Mouse (Mus musculus) midbrain, embryonic 13.5 days (tissue): ENCODE results near the gene Ush2a. TPM values are rescaled to one million over a fixed set of nuclear protein-coding genes. Genes with fewer than 3 reads are reported as not detected.

Source experiments
- ATAC-seq: fragments of 200-750 bp; cut with Nextera tagmentation; 2 replicates; pipeline ENCODE4 v1.8.0; 2017; ENCODE audit warnings: mild to moderate bottlenecking, moderate TSS enrichment, moderate library complexity
- H3K27ac ChIP-seq: fragments of 300-500 bp; sonication (generic); 2 replicates; pipeline ENCODE4 v1.5.1; 2015; ENCODE audit warnings: inconsistent platforms, mild to moderate bottlenecking, moderate library complexity
- H3K27me3 ChIP-seq: fragments of 300-500 bp; sonication (generic); 2 replicates; pipeline ENCODE4 v1.6.1; 2015; ENCODE audit warnings: mild to moderate bottlenecking, inconsistent platforms
- H3K36me3 ChIP-seq: fragments of 300-500 bp; sonication (generic); 2 replicates; pipeline ENCODE4 v1.6.1; 2015; ENCODE audit warnings: mild to moderate bottlenecking, inconsistent platforms
- H3K4me1 ChIP-seq: fragments of 300-500 bp; sonication (generic); replicated peaks from 2 replicates; pipeline ENCODE4 v1.6.1; 2015; ENCODE audit warnings: inconsistent platforms
- H3K4me2 ChIP-seq: fragments of 300-500 bp; sonication (generic); replicated peaks from 2 replicates; pipeline ENCODE4 v1.6.1; 2015; ENCODE audit warnings: moderate library complexity, mild to moderate bottlenecking, inconsistent platforms
- H3K4me3 ChIP-seq: fragments of 300-500 bp; sonication (generic); replicated peaks from 2 replicates; pipeline ENCODE4 v1.5.1; 2015; ENCODE audit warnings: mild to moderate bottlenecking, inconsistent platforms
- H3K9ac ChIP-seq: fragments of 300-500 bp; sonication (generic); replicated peaks from 2 replicates; pipeline ENCODE4 v1.6.1; 2015; ENCODE audit warnings: mild to moderate bottlenecking, inconsistent platforms
- H3K9me3 ChIP-seq: fragments of 300-500 bp; sonication (generic); 2 replicates; pipeline ENCODE4 v1.6.1; 2016; ENCODE audit warnings: mild to moderate bottlenecking, inconsistent platforms
- WGBS: fragments of 180-500 bp; shearing (Covaris S2); methylation state at CpG from one replicate; pipeline ENCODE4 v1.1.7; 2015; 5-methylcytosine and 5-hydroxymethylcytosine counted together
- polyA plus RNA-seq: library from polyadenylated mRNA; unstranded; fragments of >200 nt; fragmentation: Nextera tagmentation; extraction: Ambion mirVana; gene quantifications from 2 replicates; pipeline ENCODE4 v1.2.1, GENCODE M21; 2015

Ush2a gene
- polyA plus RNA-seq, 1 experiment from 2014 or later, result 0.13 TPM

DNA sequence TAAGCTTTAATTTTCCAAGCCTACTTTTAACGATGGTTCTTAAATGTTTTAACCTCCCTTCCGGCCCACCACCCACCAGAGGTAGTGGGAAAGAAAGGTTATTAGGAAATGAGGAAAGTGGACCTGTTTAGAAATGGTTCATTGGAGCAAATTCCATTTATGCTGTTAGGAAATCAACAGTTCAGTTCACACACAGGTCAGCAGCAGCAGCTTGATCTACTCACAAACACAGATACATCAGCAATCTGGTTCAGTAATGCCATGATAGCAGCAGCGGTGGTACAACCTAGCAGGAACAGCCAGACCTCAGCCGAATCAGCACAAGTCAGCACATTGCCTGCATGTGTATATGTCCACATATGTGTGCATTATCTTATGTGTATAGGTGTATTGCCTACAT lies 748.8 kb downstream of the Ush2a start:
- Histone ChIP-seq H3K9me3 (no peaks in the 10 kb centered on the region), H3K4me3 (no peak overlapping the region), H3K4me1 (peaks cover 28% of the 10 kb centered on the region), H3K27me3 (peaks cover 18% of the 10 kb centered on the region; the same call in 1 of the 2 replicates), H3K9ac (no peak overlapping the region), H3K27ac (no peak overlapping the region), H3K36me3 (no peaks in the 10 kb centered on the region), H3K4me2 (no peak overlapping the region)
- ATAC-seq, result no peak
- 90% methylated on average over 4 of the region's 4 CpGs for WGBS

DNA sequence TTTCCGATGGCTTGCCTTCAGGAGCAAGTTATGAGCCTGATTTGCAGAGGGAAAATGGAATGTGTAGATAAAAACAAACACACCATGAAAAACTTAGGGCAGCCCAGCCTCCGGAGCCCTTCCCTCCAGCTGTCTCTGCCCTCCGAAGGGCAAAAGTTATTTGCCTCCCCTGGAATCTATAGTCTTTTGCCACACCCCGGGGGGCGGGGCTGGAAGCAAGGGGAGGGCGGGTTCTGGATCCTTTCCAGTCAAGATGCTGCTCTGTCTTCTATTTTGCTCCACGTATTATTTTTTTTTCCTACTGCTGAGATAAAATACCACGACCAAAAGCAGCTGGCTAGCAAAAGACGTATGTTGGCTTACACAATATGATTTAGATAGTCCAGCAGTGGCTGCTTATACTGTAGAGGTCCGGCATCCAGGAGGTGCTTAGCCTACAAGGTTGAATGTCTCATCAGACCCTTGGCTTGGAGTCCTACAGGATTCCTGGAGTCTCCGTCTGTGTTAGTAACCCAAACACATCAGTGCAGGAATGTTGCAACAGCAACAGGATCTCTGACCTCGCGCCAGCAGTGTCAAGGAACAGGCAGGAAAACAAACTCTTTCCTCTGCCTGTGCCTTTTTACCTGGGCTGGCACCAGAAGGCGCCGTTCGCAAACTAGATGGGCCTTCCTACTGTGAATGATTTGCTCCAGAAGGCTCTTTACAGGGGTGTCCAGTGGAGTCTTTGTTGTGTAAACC lies 751.2 kb downstream of the Ush2a start:
- peak overlapping the region; percentile 14 for H3K4me2 ChIP-seq
- H3K4me3 ChIP-seq, result no peak overlapping the region
- no peaks in the 10 kb centered on the region for H3K36me3 ChIP-seq
- H3K9ac ChIP-seq, result no peak overlapping the region
- no peaks in the 10 kb centered on the region for H3K9me3 ChIP-seq
- 11% methylated on average over 16 of the region's 16 CpGs for WGBS
- no peak overlapping the region for H3K27ac ChIP-seq
- no peak for ATAC-seq
- peaks cover 13% of the 10 kb centered on the region; the same call in 1 of the 2 replicates for H3K4me1 ChIP-seq
- peaks cover 18% of the 10 kb centered on the region; the same call in 1 of the 2 replicates for H3K27me3 ChIP-seq

DNA sequence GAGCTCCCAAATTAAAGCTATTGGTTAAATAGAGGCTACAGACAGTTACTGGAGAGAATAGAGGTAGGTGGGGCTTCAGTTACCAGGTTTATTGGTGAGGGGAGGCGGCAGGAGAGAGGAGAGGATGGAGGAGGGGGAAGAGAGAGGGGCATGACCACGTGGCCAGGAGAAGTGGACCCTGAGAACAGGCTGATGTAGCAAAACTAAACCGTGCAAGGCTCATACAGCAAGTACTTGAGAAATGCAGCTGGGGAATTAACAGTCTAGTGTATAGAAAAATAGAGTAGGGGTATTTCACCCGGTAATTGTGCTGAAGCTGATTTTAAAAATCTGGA lies 751.7 kb downstream of the Ush2a start:
- Histone ChIP-seq H3K36me3 (no peaks in the 10 kb centered on the region), H3K4me1 (peaks cover 13% of the 10 kb centered on the region; the same call in 1 of the 2 replicates), H3K4me2 (peak overlapping the region; percentile 14), H3K4me3 (no peak overlapping the region), H3K9ac (no peak overlapping the region), H3K27ac (no peak overlapping the region), H3K27me3 (peaks cover 18% of the 10 kb centered on the region; the same call in 1 of the 2 replicates), H3K9me3 (no peaks in the 10 kb centered on the region)
- ATAC-seq, result no peak
- 8% methylated on average over 4 of the region's 4 CpGs for WGBS
